Mouse (Mus musculus) gastrocnemius, postnatal 4 days (tissue): ENCODE measurements around the gene Srl. TPM values are rescaled to one million over a fixed set of nuclear protein-coding genes. Genes with fewer than 3 reads are reported as not detected.
A peak's percentile ranks its signal among the peaks of the same experiment; 100 is the strongest.
"Not testable (repeated sequence)": the region's sequence is repeated elsewhere in the genome, so short reads cannot be mapped to it uniquely, and the experiment has no call there.

ENCODE experiments used
- DNase-seq, 2 experiments: peaks; one replicate each; pipeline ENCODE4 v3.0.0; 2021 to 2022; ENCODE audit warnings: low spot score in 2 of 2, mixed read lengths in 2 of 2
- total RNA-seq, 2 experiments: library from RNA; stranded (reverse); gene quantifications; 2 replicates each; pipeline ENCODE4 v1.2.3; 2021

Srl gene
- total RNA-seq, 2 experiments from 2014 or later = 1,069 to 1,086 TPM

- no peak for DNase-seq
Measured at GRCm38 (mm10) chr16:4555555-4555954, 13.9 kb upstream of the Srl start.

- DNase-seq = peak; percentile 47 to 60
Measured at GRCm38 (mm10) chr16:4552829-4553550, 11.4 kb upstream of the Srl start.

GRCm38 (mm10) chr16:4551885-4552284 lies 10.3 kb upstream of the Srl start:
- no peak for DNase-seq

- DNase-seq = peak; percentile 56 to 73
Measured at GRCm38 (mm10) chr16:4551056-4551455, 9.4 kb upstream of the Srl start.

GRCm38 (mm10) chr16:4548953-4549688 lies 7.5 kb upstream of the Srl start:
- no peak for DNase-seq

GRCm38 (mm10) chr16:4547611-4548010 lies 6.0 kb upstream of the Srl start:
- DNase-seq = no peak

GRCm38 (mm10) chr16:4546838-4547237 lies 5.2 kb upstream of the Srl start:
- no peak for DNase-seq

- DNase-seq = no peak
Measured at GRCm38 (mm10) chr16:4544845-4545244, 3.2 kb upstream of the Srl start.

- no peak for DNase-seq
Measured at GRCm38 (mm10) chr16:4543266-4543665, 1.6 kb upstream of the Srl start.

GRCm38 (mm10) chr16:4542236-4542774 lies 689 bp upstream of the Srl start:
- no peak for DNase-seq

GRCm38 (mm10) chr16:4541033-4541432 lies 583 bp downstream of the Srl start:
- no peak for DNase-seq

- no peak for DNase-seq
Measured at GRCm38 (mm10) chr16:4540064-4540775, 1.4 kb downstream of the Srl start.

- DNase-seq = no peak
Measured at GRCm38 (mm10) chr16:4539521-4539920, 2.1 kb downstream of the Srl start.

GRCm38 (mm10) chr16:4537616-4538358 lies 3.8 kb downstream of the Srl start:
- DNase-seq = no peak

- DNase-seq = not testable (repeated sequence)
Measured at GRCm38 (mm10) chr16:4527373-4527772, 14.2 kb downstream of the Srl start.

GRCm38 (mm10) chr16:4523313-4524004 lies 18.2 kb downstream of the Srl start:
- no peak for DNase-seq

- DNase-seq = no peak
Measured at GRCm38 (mm10) chr16:4522879-4523278, 18.7 kb downstream of the Srl start.

GRCm38 (mm10) chr16:4521735-4522530 lies 19.7 kb downstream of the Srl start:
- no peak for DNase-seq

- no peak for DNase-seq
Measured at GRCm38 (mm10) chr16:4521074-4521667, 20.4 kb downstream of the Srl start.
